Mouse (Mus musculus): ENCODE results near the gene Tecr.

Gene Tecr

DNA sequence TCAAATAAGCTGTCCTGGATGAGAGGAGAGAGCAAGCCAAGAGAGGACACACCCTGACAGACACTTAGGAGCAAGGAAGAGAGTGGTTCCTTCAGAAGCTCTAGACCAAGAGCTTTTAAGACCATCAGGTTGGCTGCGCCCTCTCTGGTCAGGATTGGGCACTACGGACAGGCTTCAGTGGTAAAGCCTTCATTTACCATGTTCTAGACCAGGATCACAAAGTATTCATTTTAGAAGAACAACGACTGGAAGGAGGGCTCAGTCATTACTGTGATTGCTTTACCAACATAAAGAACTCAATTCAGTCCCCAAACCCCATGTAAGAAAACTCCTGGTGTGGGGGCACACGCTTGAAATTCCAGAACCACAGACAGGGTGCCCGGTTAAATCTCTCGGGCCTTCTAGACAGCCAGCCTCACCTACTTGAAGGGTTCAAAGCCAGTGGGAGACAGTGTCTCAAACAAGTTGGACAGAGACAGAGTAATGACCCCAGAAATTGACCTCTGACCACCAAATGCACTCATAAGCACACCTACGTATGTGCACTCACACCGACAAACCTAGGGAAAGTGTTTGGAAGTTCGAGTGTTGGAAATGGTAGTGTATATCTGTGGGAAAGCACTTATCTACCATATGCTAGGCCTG is 41.9 kb downstream of the Tecr start:
- peak; percentile 73 for DNase-seq (ENCODE audit: low spot score)

DNA sequence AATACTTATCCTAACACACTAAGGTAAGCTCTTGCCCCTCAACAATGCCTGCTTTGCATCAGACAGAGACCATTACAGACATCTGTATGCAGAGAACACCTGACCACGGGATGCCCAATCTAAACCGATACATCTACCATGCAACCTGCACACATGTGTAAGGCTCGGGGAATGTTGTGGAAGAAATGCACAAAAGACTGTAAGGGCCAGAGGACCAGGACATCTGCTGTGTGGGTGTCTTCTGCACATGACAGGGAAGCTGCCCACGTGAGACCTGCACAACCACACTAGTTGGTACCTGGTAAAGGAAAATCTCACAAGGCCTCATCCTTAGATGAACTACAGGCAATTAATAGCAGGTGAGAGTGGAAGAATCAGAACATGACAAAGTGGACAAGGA is 44.5 kb downstream of the Tecr start:
- no peak for DNase-seq (ENCODE audit: low spot score)

DNA sequence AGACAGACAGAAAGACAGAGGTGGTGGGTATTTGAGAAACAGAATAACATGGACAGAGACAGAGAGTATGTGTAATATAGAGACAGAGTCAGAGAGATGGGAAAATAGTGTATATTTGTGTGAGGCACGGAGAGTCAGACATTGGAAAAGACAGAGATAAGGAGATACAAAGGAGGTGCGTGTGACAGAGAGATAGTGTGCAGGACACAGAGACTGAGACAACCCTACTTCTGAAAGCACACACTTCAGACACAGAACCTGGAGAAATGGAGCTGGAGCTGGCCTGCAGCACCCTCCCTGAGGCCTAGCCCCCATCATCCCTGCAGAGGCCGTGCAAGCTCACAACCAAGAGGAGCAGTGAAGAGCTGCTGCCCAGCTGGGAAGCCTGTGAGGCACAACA is 45.1 kb downstream of the Tecr start:
- no peak for DNase-seq (ENCODE audit: low spot score)

DNA sequence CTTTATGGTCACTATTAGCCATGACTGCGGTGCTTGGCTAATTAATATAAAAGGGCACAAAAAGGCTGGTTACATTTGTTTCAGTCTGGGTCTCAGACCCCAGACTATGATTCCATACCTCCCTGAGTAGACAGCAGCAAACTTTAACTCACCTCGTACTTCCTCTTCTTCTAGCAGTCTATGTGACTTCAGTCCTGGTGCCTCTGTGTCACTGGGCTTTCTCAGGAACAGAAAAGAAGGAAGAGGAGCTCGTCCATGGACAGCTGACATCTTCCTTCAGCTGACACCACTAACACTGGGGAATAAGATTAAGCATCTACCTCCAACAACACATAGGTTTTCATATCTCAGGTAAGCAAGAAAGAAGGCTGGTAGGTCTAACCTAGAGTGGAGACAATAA is 72.0 kb downstream of the Tecr start, which contains the start of gene Olfr370:
Gene Olfr370, plus strand, starts transcription at position 45 of the 400 bp plus-strand sequence.
- no peak for DNase-seq (ENCODE audit: low spot score)

DNA sequence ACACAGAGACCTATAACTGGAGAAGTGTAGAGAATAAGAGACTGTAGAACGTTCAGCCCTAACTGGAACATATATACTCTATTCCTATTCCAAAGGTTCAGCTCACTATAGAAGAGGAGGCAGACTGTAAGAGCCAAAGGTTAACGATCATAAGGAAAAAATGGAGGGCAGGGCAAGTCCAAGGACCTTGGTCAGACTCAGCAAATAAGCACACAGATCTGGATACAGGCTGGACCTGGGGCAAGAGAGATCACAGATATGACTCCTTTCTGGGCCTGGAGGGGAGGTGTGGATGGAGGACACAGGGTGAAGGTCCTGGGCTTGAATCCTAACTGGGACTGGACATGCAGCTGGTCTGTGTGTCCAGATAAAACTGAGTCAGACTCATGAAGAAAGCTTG is 73.0 kb downstream of the Tecr start:
- DNase-seq (ENCODE audit: low spot score): no peak

Measured in embryo, embryonic 10 days (tissue).